Mouse (Mus musculus): Measurements from ENCODE around the gene Ankrd33b. TPM values are rescaled to one million over a fixed set of nuclear protein-coding genes. Genes with fewer than 3 reads are reported as not detected.

The Ankrd33b gene
- total and polyA plus RNA-seq, 3 experiments: 1.1 to 1.9 (median 1.9) TPM

Other genes with a start within 250 kb of the Ankrd33b start
- 100 to 1,000 TPM in 1 of 2 experiments, 10 to 100 TPM in 1; 96.8 to 113 TPM for gene Dap, start 143.4 kb downstream of the Ankrd33b start, total RNA-seq (2021)
- gene Dap, start 143.4 kb downstream of the Ankrd33b start, polyA plus RNA-seq (2012; rRNA removed): 83.3 and 84.5 TPM in 2 replicates
- 1 to 10 TPM; 1.8 to 4.2 TPM for gene Ropn1l, start 86.0 kb upstream of the Ankrd33b start, total RNA-seq (2021)
- 10.2 and 11.3 TPM in 2 replicates for gene Ropn1l, start 86.0 kb upstream of the Ankrd33b start, polyA plus RNA-seq (2012; rRNA removed)
- gene March6, start 163.3 kb upstream of the Ankrd33b start, total RNA-seq (2021): 100 to 1,000 TPM; 115 to 125 TPM
- gene March6, start 163.3 kb upstream of the Ankrd33b start, polyA plus RNA-seq (2012; rRNA removed): 12.0 and 16.3 TPM in 2 replicates
- 100 to 1,000 TPM; 159 to 177 TPM for gene Cmbl, start 197.7 kb upstream of the Ankrd33b start, total RNA-seq (2021)
- gene Cmbl, start 197.7 kb upstream of the Ankrd33b start, polyA plus RNA-seq (2012; rRNA removed): 113 and 193 TPM in 2 replicates
- 100 to 1,000 TPM; 318 to 321 TPM for gene Cct5, start 234.1 kb upstream of the Ankrd33b start, total RNA-seq (2021)
- gene Cct5, start 234.1 kb upstream of the Ankrd33b start, polyA plus RNA-seq (2012; rRNA removed): 41.6 and 49.5 TPM in 2 replicates
- 10 to 100 TPM; 19.1 to 24.9 TPM for gene Fam173b, start 234.1 kb upstream of the Ankrd33b start, total RNA-seq (2021)
- 4.2 and 6.2 TPM in 2 replicates for gene Fam173b, start 234.1 kb upstream of the Ankrd33b start, polyA plus RNA-seq (2012; rRNA removed)